Mouse (Mus musculus) G1E (cell line): ENCODE measurements around the gene Fam20a.

Source experiments
- CTCF ChIP-seq: IDR thresholded peaks from 2 replicates; pipeline ENCODE4 v1.5.1; 2012; ENCODE audit warnings: low read depth, low read length, inconsistent platforms, mixed read lengths
- GATA1 ChIP-seq: IDR thresholded peaks from 2 replicates; pipeline ENCODE4 v1.6.1; 2012; ENCODE audit warnings: borderline replicate concordance, low read length, inconsistent platforms, mixed read lengths
- GATA2 ChIP-seq: IDR thresholded peaks from 2 replicates; pipeline ENCODE4 v1.6.1; 2012; ENCODE audit warnings: low read depth, low read length, inconsistent platforms, borderline replicate concordance
- POLR2AphosphoS5 ChIP-seq: IDR thresholded peaks from 2 replicates; pipeline ENCODE4 v1.6.1; 2012; ENCODE audit warnings: low read depth, low read length, inconsistent platforms; ENCODE audit not compliant: insufficient replicate concordance

DNA sequence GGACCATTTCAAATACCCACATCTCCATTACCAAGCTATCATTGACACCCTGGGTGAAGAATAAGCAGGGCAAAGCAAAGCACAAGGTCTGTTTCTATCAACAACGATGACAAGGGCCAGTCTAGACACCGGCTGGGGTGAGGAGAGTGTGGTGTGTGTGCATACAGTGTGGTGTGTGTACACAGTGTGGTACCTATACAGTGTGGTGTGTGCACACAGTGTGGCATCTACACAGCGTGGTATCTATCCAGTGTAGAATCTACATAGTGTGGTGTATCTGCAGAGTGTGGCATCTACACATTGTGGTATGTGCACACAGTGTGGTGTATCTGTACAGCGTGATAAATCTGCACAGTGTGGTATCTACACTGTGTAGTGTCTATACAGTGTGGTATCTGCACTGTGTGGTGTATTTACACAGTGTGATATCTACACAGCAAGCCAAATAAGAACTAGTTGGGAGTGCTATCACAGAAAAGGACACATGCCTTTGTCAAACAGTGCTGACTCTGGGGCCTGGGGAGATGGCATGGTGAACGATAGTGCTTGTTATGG lies 24.9 kb downstream of the Fam20a start:
- no peak for TF ChIP-seq CTCF
- TF ChIP-seq GATA2, result no peak
- no peak for TF ChIP-seq GATA1
- TF ChIP-seq POLR2AphosphoS5, result no peak
